Mouse (Mus musculus): ENCODE data around the gene Sdccag8. TPM values are rescaled to one million over a fixed set of nuclear protein-coding genes. Genes with fewer than 3 reads are reported as not detected.

The Sdccag8 gene
- polyA plus RNA-seq, 1 experiment from 2014 or later: 11.1 TPM

- Histone ChIP-seq H3K4me1 (ENCODE audit: control insufficient read depth, insufficient read depth, low read length) (peaks cover 28% of the 10 kb centered on the region), H3K27ac (ENCODE audit: low read length) (no peak overlapping the region), H3K27me3 (ENCODE audit: control insufficient read depth, insufficient read depth, low read length) (no peaks in the 10 kb centered on the region), H3K4me2 (ENCODE audit: low read depth, low read length) (no peak overlapping the region), H3K9me3 (replicated peaks; ENCODE audit: control insufficient read depth, low read length) (no peaks in the 10 kb centered on the region), H3K4me3 (ENCODE audit: low read length) (no peak overlapping the region), H3K9ac (ENCODE audit: low read length) (no peak overlapping the region), H3K36me3 (ENCODE audit: control insufficient read depth, insufficient read depth) (no peaks in the 10 kb centered on the region)
- whole genome bisulfite sequencing: 94% methylated on average over 4 of the region's 4 CpGs
- ATAC-seq (replicated peaks; ENCODE audit: extremely low read depth, insufficient read depth, low FRiP score): no peak
Measured at GRCm38 (mm10) chr1:176825084-176825483, 10.6 kb downstream of the Sdccag8 start.

- Histone ChIP-seq H3K4me3 (ENCODE audit: low read length) (no peak overlapping the region), H3K27me3 (ENCODE audit: control insufficient read depth, insufficient read depth, low read length) (no peaks in the 10 kb centered on the region), H3K4me1 (ENCODE audit: control insufficient read depth, insufficient read depth, low read length) (peaks cover 28% of the 10 kb centered on the region), H3K27ac (ENCODE audit: low read length) (no peak overlapping the region), H3K4me2 (ENCODE audit: low read depth, low read length) (no peak overlapping the region), H3K9ac (ENCODE audit: low read length) (no peak overlapping the region), H3K9me3 (replicated peaks; ENCODE audit: control insufficient read depth, low read length) (no peaks in the 10 kb centered on the region), H3K36me3 (ENCODE audit: control insufficient read depth, insufficient read depth) (no peaks in the 10 kb centered on the region)
- no peak for ATAC-seq (replicated peaks; ENCODE audit: extremely low read depth, insufficient read depth, low FRiP score)
- WGBS: 76% methylated on average over 11 of the region's 11 CpGs
Measured at GRCm38 (mm10) chr1:176826186-176826585, 11.7 kb downstream of the Sdccag8 start.

DNA sequence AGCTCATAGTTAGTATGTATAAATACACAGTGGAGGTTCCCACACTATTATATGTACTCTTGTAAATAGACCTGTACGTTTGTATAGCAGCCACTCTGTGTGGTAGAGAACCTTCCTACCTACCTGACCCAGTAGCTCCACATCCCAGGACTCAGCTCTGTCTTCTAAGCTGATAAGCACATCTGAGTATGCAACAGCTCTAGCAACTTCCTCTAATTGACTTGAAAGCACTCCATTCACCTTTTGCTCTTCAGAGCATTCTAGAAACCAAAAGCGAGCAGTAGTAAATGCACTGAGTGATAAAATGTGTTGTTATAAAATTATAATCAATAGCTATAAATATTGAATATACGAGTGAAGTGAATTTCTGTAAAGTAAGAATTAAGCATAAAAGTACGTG lies 12.5 kb downstream of the Sdccag8 start:
- ATAC-seq (replicated peaks; ENCODE audit: extremely low read depth, insufficient read depth, low FRiP score): no peak
- H3K27me3 ChIP-seq (ENCODE audit: control insufficient read depth, insufficient read depth, low read length): no peaks in the 10 kb centered on the region
- H3K9ac ChIP-seq (ENCODE audit: low read length): no peak overlapping the region
- H3K36me3 ChIP-seq (ENCODE audit: control insufficient read depth, insufficient read depth): no peaks in the 10 kb centered on the region
- H3K4me1 ChIP-seq (ENCODE audit: control insufficient read depth, insufficient read depth, low read length): peaks cover 21% of the 10 kb centered on the region
- no peak overlapping the region for H3K4me3 ChIP-seq (ENCODE audit: low read length)
- H3K4me2 ChIP-seq (ENCODE audit: low read depth, low read length): no peak overlapping the region
- WGBS: 85% methylated on average over 4 of the region's 4 CpGs
- H3K9me3 ChIP-seq (replicated peaks; ENCODE audit: control insufficient read depth, low read length): no peaks in the 10 kb centered on the region
- no peak overlapping the region for H3K27ac ChIP-seq (ENCODE audit: low read length)

DNA sequence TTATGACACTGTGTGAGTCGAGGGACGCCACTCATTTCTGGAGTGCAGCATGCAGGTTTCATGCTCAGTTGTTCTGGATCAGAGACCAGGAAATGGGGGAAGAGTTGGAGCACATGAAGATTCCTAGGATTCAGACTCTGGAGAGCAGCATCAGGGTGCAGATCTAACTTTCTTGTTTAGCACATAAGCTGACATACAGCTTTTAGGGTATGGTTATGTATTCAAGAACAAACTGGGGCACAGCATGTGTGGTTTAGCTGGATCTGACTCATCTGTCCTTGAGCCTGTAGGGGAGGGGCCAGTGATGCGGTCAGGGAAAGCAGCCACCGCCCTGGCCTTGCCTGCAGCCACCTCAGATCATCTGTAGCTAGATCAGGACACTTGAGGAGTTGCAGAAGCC lies 12.9 kb downstream of the Sdccag8 start:
- peaks cover 16% of the 10 kb centered on the region for H3K4me1 ChIP-seq (ENCODE audit: control insufficient read depth, insufficient read depth, low read length)
- 63% methylated on average over 4 of the region's 4 CpGs for WGBS
- H3K27ac ChIP-seq (ENCODE audit: low read length): no peak overlapping the region
- no peak overlapping the region for H3K4me3 ChIP-seq (ENCODE audit: low read length)
- H3K9me3 ChIP-seq (replicated peaks; ENCODE audit: control insufficient read depth, low read length): no peaks in the 10 kb centered on the region
- no peak overlapping the region for H3K9ac ChIP-seq (ENCODE audit: low read length)
- no peaks in the 10 kb centered on the region for H3K27me3 ChIP-seq (ENCODE audit: control insufficient read depth, insufficient read depth, low read length)
- no peak overlapping the region for H3K4me2 ChIP-seq (ENCODE audit: low read depth, low read length)
- no peaks in the 10 kb centered on the region for H3K36me3 ChIP-seq (ENCODE audit: control insufficient read depth, insufficient read depth)
- no peak for ATAC-seq (replicated peaks; ENCODE audit: extremely low read depth, insufficient read depth, low FRiP score)

- H3K27ac ChIP-seq (ENCODE audit: low read length): 0 out of 2 replicates have a peak overlapping the region, but pooled peaks have one; percentile 16
Measured at GRCm38 (mm10) chr1:176827945-176828485, 13.6 kb downstream of the Sdccag8 start.

DNA sequence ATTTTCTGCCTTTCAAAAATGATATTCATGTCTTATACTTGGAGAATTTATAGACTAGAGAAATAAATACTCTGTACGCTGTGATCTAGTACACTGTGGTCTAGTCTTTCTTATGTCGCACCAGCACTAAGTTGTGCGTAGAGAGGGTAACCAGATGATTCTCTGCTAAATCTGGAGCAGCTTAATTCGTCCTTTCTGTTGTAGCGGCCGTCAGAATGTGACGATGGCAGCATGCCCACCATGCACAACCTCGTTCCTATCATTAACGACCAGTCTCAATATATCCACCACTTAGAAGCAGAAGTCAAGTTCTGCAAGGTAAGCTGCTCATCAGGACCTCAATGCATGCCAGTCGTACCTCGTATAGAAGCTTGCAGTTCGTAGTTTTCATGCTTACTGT lies 14.2 kb downstream of the Sdccag8 start:
- no peaks in the 10 kb centered on the region for H3K36me3 ChIP-seq (ENCODE audit: control insufficient read depth, insufficient read depth)
- no peak overlapping the region for H3K4me2 ChIP-seq (ENCODE audit: low read depth, low read length)
- H3K27me3 ChIP-seq (ENCODE audit: control insufficient read depth, insufficient read depth, low read length): no peaks in the 10 kb centered on the region
- no peak overlapping the region for H3K27ac ChIP-seq (ENCODE audit: low read length)
- WGBS: 64% methylated on average over 12 of the region's 12 CpGs
- peaks cover 14% of the 10 kb centered on the region for H3K4me1 ChIP-seq (ENCODE audit: control insufficient read depth, insufficient read depth, low read length)
- no peak overlapping the region for H3K4me3 ChIP-seq (ENCODE audit: low read length)
- no peaks in the 10 kb centered on the region for H3K9me3 ChIP-seq (replicated peaks; ENCODE audit: control insufficient read depth, low read length)
- no peak for ATAC-seq (replicated peaks; ENCODE audit: extremely low read depth, insufficient read depth, low FRiP score)
- no peak overlapping the region for H3K9ac ChIP-seq (ENCODE audit: low read length)

More at GRCm38 (mm10) chr1:176827945-176828485, 13.6 kb downstream of the Sdccag8 start:
- Histone ChIP-seq H3K9me3 (replicated peaks; ENCODE audit: control insufficient read depth, low read length) (no peaks in the 10 kb centered on the region), H3K27me3 (ENCODE audit: control insufficient read depth, insufficient read depth, low read length) (no peaks in the 10 kb centered on the region), H3K4me2 (ENCODE audit: low read depth, low read length) (no peak overlapping the region), H3K4me3 (ENCODE audit: low read length) (no peak overlapping the region), H3K9ac (ENCODE audit: low read length) (no peak overlapping the region), H3K4me1 (ENCODE audit: control insufficient read depth, insufficient read depth, low read length) (peaks cover 16% of the 10 kb centered on the region), H3K36me3 (ENCODE audit: control insufficient read depth, insufficient read depth) (no peaks in the 10 kb centered on the region)
- WGBS: 74% methylated on average over 5 of the region's 5 CpGs
- no peak for ATAC-seq (replicated peaks; ENCODE audit: extremely low read depth, insufficient read depth, low FRiP score)

DNA sequence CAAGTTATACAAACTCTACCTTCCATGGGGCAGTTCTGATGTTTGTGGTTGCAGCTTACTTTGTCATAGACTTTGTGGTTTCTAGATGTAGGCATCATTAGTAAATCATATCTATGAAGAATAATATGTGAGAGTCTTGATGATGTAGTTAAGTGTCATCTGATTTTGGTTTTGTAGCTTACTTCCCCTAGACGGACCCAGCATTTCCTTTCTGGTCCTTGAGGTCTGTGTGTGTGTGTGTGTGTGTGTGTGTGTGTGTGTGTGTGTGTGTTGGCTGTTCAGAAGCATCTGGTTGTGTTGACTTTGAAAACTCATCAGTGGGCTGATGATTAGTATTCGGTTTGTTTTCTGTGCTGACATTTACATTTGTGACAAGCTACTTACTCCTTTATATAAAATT lies 17.6 kb downstream of the Sdccag8 start:
- WGBS: 80% methylated on average over 2 of the region's 2 CpGs

DNA sequence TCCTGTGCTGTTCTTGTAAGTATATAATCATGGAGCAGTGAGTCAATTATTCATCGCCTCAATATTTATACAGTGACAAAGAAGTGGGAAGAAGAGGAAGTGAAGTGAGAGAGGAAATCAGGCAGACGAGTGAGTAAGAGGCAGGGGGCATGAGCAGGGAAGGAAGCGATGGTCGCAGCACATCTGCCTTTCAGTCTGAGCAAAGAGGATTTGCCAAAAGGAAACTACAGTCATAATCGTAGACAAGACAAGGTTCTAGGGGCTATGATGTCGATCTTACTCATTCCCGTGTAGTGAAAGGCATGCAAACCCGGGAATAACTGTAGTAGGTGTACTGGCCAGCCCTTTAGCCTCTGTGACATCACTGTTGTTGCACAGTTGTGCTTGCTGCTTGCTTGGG lies 18.1 kb downstream of the Sdccag8 start:
- Histone ChIP-seq H3K4me2 (ENCODE audit: low read depth, low read length) (no peak overlapping the region), H3K9me3 (replicated peaks; ENCODE audit: control insufficient read depth, low read length) (no peaks in the 10 kb centered on the region), H3K4me3 (ENCODE audit: low read length) (no peak overlapping the region), H3K4me1 (ENCODE audit: control insufficient read depth, insufficient read depth, low read length) (peaks cover 11% of the 10 kb centered on the region), H3K9ac (ENCODE audit: low read length) (no peak overlapping the region), H3K27ac (ENCODE audit: low read length) (no peak overlapping the region), H3K36me3 (ENCODE audit: control insufficient read depth, insufficient read depth) (no peaks in the 10 kb centered on the region), H3K27me3 (ENCODE audit: control insufficient read depth, insufficient read depth, low read length) (no peaks in the 10 kb centered on the region)
- ATAC-seq (replicated peaks; ENCODE audit: extremely low read depth, insufficient read depth, low FRiP score): no peak
- WGBS: 51% methylated on average over 8 of the region's 8 CpGs

More for the DNA sequence above, 17.6 kb downstream of the Sdccag8 start:
- H3K9ac ChIP-seq (ENCODE audit: low read length): no peak overlapping the region
- H3K27ac ChIP-seq (ENCODE audit: low read length): no peak overlapping the region
- H3K36me3 ChIP-seq (ENCODE audit: control insufficient read depth, insufficient read depth): no peaks in the 10 kb centered on the region
- H3K4me3 ChIP-seq (ENCODE audit: low read length): no peak overlapping the region
- no peak overlapping the region for H3K4me2 ChIP-seq (ENCODE audit: low read depth, low read length)
- no peaks in the 10 kb centered on the region for H3K9me3 ChIP-seq (replicated peaks; ENCODE audit: control insufficient read depth, low read length)
- no peaks in the 10 kb centered on the region for H3K27me3 ChIP-seq (ENCODE audit: control insufficient read depth, insufficient read depth, low read length)
- H3K4me1 ChIP-seq (ENCODE audit: control insufficient read depth, insufficient read depth, low read length): peaks cover 11% of the 10 kb centered on the region
- ATAC-seq (replicated peaks; ENCODE audit: extremely low read depth, insufficient read depth, low FRiP score): no peak

DNA sequence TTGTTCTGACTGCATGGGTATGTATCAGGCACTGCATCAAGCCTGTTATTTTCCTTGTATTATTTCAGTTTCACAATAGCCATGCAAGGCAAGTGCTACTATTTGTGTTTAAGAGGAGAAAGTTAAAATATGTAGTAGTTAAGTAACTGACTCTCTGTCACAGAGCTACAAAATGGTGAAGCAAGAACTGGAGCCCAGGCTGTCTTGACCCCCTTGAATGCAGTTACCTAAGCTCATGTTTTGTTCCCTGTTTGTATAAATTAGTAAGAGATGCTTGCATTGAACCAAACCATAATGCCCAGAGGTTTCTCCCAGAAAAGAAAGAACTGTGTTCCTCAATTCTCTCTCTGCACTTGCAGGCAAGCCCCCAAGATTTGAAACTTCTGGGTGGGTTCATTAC lies 18.8 kb downstream of the Sdccag8 start:
- peaks cover 8% of the 10 kb centered on the region for H3K4me1 ChIP-seq (ENCODE audit: control insufficient read depth, insufficient read depth, low read length)
- H3K36me3 ChIP-seq (ENCODE audit: control insufficient read depth, insufficient read depth): no peaks in the 10 kb centered on the region
- no peak overlapping the region for H3K9ac ChIP-seq (ENCODE audit: low read length)
- ATAC-seq (replicated peaks; ENCODE audit: extremely low read depth, insufficient read depth, low FRiP score): no peak
- H3K4me3 ChIP-seq (ENCODE audit: low read length): no peak overlapping the region
- peak overlapping the region; percentile 23; the same call in 1 of the 2 replicates for H3K27ac ChIP-seq (ENCODE audit: low read length)
- no peaks in the 10 kb centered on the region for H3K27me3 ChIP-seq (ENCODE audit: control insufficient read depth, insufficient read depth, low read length)
- H3K4me2 ChIP-seq (ENCODE audit: low read depth, low read length): no peak overlapping the region
- H3K9me3 ChIP-seq (replicated peaks; ENCODE audit: control insufficient read depth, low read length): no peaks in the 10 kb centered on the region

Measured in heart, embryonic 16.5 days (tissue).